Mouse (Mus musculus) kidney, postnatal 14 days (tissue): ENCODE results near the gene Farsa.
"Not testable (repeated sequence)": the region's sequence is repeated elsewhere in the genome, so short reads cannot be mapped to it uniquely, and the experiment has no call there.

Experiments used
- DNase-seq: peaks from one replicate; pipeline ENCODE4 v3.0.0; 2022; ENCODE audit warnings: mixed read lengths

Gene Farsa

GRCm38 (mm10) chr8:84874339-84874738 is 17.6 kb downstream of the Farsa start:
- DNase-seq: no peak

GRCm38 (mm10) chr8:84877297-84878035 is 20.7 kb downstream of the Farsa start:
- no peak for DNase-seq

DNA sequence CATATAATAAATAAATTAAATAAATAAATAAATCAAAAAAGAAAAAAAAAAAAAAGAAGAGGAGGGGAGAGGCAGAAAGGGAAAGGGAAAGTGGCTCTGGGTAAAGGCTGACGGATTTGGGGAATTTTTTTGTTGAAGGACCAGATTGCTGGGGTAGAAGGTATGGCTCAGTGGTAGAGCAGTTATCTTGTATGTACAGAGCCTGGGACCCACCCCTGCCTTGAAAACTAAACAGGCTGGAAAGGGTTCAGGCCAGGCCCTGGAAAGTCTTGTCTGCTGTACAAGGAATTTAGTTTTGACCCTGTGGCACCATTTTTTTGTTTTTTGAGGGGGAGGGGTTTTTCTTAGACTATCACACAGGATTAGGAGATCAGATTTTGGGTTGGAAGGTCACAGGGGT is 22.1 kb downstream of the Farsa start:
- DNase-seq: no peak

DNA sequence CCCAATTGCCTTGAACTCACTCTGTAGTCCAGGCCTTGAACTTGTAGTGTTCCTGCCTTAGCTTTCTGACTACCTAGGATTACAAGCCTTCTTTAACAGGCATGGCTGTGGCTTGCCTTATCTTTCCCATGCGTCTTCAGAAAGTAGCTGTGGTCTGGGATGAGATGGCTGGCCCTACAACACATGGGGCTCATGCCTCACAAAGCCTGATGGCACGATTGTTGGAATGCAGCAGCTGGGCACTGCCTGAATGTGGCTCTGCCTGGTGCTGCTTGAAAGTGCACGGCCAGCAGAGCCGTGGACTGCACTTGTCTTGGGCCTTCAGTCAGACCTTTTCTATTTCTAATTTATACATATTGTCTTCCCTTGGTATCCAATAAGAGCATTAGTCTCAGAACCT is 27.9 kb downstream of the Farsa start:
- no peak for DNase-seq

DNA sequence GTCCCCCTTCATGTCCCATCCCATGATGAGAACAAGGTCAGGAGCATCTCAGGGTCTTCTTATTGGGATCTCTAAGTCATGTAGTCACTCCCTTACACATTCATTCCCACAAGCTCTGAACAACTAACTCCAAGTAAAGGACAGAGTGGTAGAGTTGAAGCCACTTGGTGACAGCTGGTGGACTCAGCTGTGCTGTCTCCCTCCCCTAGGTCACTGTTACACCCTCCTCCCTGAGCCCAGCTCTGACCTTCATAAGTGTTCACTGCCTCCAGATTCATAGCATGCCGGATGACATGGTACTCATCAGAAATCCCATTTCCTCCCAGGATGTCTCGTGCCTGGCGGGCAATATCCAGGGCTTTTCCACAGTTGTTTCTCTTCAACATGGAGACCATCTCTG is 31.5 kb downstream of the Farsa start:
- no peak for DNase-seq

GRCm38 (mm10) chr8:84889141-84889540 is 32.4 kb downstream of the Farsa start:
- no peak for DNase-seq

DNA sequence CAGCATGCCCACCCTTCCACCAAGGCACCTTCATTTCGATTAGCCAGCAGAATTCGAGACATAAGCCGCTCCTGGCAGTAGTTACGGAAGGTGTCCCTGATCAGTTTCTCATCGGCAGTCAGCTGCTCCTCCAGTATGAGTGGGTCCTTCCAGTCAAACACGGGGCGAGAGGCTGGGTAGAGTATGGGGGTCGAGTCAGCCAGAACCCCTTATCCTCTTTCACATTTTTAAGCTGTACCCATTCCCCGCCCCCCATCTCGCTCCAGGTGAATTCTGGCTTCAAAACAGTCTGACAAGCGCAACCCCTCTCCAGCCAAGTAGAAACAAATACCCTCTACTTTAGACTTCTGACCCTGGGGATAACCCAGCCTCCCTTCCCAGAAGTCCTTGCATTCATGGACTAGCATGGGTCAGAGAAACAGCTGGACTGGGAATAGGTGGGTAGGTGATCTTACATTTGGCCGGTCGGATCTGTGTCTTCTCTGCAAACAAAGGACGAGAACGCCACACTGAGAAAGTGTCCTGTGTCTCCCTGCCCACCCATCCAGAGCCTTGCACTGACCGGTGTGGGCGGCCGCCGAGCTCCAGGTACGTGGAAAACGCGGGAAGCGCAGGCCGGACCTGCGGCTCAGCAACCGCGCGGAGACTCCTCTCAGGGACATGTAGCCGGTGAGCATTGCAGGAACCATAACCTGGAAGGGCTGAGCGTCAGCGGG is 36.4 kb downstream of the Farsa start:
- DNase-seq: peak; percentile 66

GRCm38 (mm10) chr8:84893709-84894134 is 36.9 kb downstream of the Farsa start, which contains the start of gene Gcdh:
Gene Gcdh (minus strand): TSS chr8:84893921.
- peak; percentile 96 for DNase-seq

GRCm38 (mm10) chr8:84895963-84896362 is 39.2 kb downstream of the Farsa start:
- DNase-seq: no peak

GRCm38 (mm10) chr8:84901071-84901470 is 44.3 kb downstream of the Farsa start:
- DNase-seq: no peak

DNA sequence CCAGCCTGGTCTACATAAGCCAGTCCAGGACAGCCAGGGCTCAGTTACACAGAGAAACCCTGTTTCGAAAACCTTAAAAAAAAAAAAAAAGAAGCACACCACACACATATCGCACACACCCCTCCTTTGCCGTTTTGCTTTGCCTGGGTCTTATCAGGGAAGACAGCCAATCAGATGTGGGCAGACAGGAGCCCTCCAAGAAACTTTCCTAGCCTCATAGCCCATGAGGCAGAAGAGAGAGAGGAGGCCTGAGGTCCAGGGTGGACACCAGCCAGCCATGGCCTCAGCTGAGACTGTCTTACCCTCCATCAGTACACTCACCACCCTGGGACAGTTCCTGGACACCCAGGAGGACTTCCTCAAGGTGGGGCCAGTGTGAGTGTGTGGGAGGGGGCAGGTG is 45.0 kb downstream of the Farsa start, which contains the start of gene Klf1:
TSS of gene Klf1 (plus strand) at position 177 of the 400 bp plus-strand sequence.
- DNase-seq: no peak

DNA sequence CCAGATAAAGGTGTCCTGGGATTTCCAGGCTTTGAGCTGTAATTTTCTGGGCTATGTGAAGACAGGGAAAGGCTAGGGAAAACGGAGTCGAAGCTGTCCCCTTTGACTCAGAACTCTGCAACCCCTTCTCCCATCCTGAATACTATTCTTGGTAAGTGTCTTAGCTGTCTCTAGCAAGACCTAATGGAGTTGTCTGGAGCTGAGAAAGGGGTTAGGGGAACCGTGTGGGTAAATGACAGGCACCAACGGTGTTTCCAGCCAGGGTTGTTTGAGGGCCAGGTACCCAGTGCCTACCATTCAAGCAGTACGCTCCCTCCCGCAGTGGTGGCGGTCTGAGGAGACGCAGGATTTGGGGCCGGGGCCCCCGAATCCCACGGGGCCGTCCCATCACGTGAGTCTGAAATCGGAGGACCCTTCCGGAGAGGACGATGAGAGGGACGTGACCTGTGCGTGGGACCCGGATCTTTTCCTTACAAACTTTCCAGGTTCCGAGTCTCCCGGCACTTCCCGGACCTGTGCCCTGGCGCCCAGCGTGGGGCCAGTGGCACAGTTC is 45.7 kb downstream of the Farsa start:
- DNase-seq: no peak

DNA sequence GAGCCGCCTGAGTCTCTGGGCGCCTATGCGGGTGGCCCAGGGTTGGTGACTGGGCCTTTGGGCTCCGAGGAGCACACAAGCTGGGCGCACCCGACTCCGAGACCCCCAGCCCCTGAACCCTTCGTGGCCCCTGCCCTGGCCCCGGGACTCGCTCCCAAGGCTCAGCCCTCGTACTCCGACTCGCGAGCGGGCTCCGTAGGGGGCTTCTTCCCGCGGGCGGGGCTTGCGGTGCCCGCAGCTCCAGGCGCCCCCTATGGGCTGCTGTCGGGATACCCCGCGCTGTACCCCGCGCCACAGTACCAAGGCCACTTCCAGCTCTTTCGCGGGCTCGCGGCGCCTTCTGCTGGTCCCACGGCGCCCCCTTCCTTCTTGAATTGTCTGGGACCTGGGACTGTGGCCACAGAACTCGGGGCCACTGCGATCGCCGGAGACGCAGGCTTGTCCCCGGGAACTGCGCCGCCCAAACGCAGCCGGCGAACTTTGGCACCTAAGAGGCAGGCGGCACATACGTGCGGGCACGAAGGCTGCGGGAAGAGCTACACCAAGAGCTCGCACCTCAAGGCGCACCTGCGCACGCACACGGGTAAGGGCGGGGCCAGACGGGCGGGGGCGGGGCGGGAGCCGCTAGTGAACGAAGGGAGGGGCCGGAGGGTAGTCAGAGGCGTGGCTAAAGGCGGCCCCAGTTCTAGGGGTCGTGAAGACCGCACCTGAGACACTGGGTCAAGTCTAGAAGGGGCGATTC is 46.3 kb downstream of the Farsa start:
- peak; percentile 97 for DNase-seq

GRCm38 (mm10) chr8:84904351-84904750 is 47.6 kb downstream of the Farsa start:
- DNase-seq: no peak

- DNase-seq: no peak
Observed at GRCm38 (mm10) chr8:84907037-84907436, 50.2 kb downstream of the Farsa start.

- no peak for DNase-seq
Observed at GRCm38 (mm10) chr8:84907493-84907892, 50.7 kb downstream of the Farsa start.

- DNase-seq: not testable (repeated sequence)
Observed at GRCm38 (mm10) chr8:84907979-84908378, 51.2 kb downstream of the Farsa start.

- DNase-seq: peak; percentile 97
Observed at GRCm38 (mm10) chr8:84908421-84909161, 51.8 kb downstream of the Farsa start, which contains the start of gene Dnase2a. Gene Dnase2a (plus strand): TSS chr8:84908560.

- DNase-seq: no peak
Observed at GRCm38 (mm10) chr8:84909162-84909767, 52.5 kb downstream of the Farsa start.

- DNase-seq: no peak
Observed at GRCm38 (mm10) chr8:84909949-84910348, 53.2 kb downstream of the Farsa start.

GRCm38 (mm10) chr8:84910551-84910950 is 53.8 kb downstream of the Farsa start:
- no peak for DNase-seq

DNA sequence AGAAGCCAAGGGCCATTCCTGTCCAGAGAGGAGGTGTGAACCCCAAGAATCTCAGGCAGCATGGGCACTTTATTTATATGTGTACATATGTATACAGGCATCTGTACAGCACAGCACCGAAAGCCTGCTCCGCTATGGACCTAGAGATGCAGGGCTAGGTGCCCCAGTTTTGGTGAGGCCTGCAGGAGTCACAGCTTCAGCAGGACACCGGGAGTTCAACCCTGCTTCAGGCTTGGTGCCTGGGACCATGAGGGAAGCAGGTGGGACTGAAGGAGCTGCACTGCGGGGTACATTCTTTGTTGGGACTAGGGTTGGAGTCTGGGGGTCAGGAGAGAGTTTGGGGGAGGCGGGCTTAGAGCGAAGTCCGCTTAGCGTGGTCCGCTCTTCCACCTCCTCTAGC is 55.1 kb downstream of the Farsa start:
- DNase-seq: no peak
